8 mouse cellular contexts compared by ENCODE assay signal in the genomic region with DNA sequence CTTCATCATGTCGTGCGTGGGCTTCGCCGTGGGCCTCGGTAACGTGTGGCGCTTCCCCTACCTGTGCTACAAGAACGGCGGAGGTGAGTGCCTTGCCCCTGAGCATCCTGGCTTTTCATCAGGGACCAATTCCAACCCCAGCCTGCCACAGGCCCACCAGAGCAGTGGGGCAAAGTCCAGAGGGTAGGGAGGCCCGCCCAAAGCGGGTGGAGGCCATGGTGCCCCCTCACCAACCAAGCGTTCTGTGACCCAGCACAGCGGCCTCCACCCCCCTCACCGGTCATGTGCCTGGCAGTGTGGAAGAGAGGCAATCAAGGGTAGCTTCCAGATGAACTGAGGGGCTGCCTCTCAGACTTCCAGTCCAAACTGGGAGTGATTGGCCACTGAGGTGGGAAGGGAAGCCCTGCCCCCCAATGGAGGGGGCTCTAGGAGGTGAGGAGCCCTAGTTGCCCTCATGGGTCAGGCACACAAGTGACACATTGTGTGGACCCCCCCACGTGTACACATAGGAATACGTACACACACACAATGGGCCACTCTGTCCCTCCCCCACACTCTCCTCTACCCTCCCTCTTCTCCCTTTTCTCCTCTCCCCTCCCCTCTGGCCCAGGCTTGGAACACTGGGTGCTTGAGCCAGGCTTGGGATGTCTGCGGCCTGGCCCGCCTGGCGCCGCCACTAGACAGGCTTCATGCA. TPM values are rescaled to one million over a fixed set of nuclear protein-coding genes. Genes with fewer than 3 reads are reported as not detected.
A peak's percentile ranks its signal among the peaks of the same experiment; 100 is the strongest.
DNase-seq lines count a peak whose midpoint lies in the region; ATAC-seq and TF ChIP-seq lines count a peak whose summit lies in the region.

No protein-coding gene starts in this region.

- peaks cover 4% of the 10 kb centered on the region; the same call in 1 of the 2 replicates for H3K4me1 ChIP-seq in spleen, adult 2 months (ENCODE audit: control insufficient read depth, insufficient read depth, insufficient read length)
- H3K4me1 ChIP-seq in heart, embryonic 15.5 days (replicated peaks): peaks cover 11% of the 10 kb centered on the region
- H3K4me1 ChIP-seq in midbrain, embryonic 10.5 days: peaks cover 26% of the 10 kb centered on the region

- DNase-seq in spleen, adult 2 months (ENCODE audit: low read depth in 1 of 2, low spot score in 2 of 2): no peak
- DNase-seq in spleen, adult 12 weeks (ENCODE audit: low spot score): no peak
- peak; percentile 9 for DNase-seq in embryo, embryonic 9.5 days (ENCODE audit: extremely low spot score)
- DNase-seq in kidney, postnatal 14 days: peak; percentile 70
- DNase-seq in midbrain, embryonic 10.5 days (ENCODE audit: low spot score): peak; percentile 26
- no peak for DNase-seq in spleen, postnatal 4 days (ENCODE audit: low spot score in 2 of 2)
- no peak for DNase-seq in urinary bladder, adult 2 months (ENCODE audit: low spot score)

- peak; percentile 16 for ATAC-seq in heart, embryonic 15.5 days (replicated peaks; ENCODE audit: insufficient number of reproducible peaks, insufficient read depth, low FRiP score, low read depth)

- no peak for TF ChIP-seq CTCF in spleen, adult 2 months (IDR thresholded peaks at IDR 0.05; ENCODE audit: extremely low read depth, insufficient read depth, insufficient read length, insufficient replicate concordance)

- peak overlapping the region; percentile 63 for H3K4me2 ChIP-seq in heart, embryonic 15.5 days

- H3K27ac ChIP-seq in spleen, adult 2 months (ENCODE audit: insufficient read depth, low read length): no peak overlapping the region
- peak overlapping the region; percentile 85 for H3K27ac ChIP-seq in heart, embryonic 15.5 days
- peak overlapping the region; percentile 87 for H3K27ac ChIP-seq in midbrain, embryonic 10.5 days (replicated peaks)

- WGBS in spleen, adult 2 months: 64% methylated on average over 20 of the region's 20 CpGs
- 16% methylated on average over 20 of the region's 20 CpGs for WGBS in heart, embryonic 15.5 days
- WGBS in midbrain, embryonic 10.5 days: 26% methylated on average over 20 of the region's 20 CpGs

- H3K9ac ChIP-seq in heart, embryonic 15.5 days: peak overlapping the region; percentile 78

- no peaks in the 10 kb centered on the region for H3K36me3 ChIP-seq in spleen, adult 2 months (ENCODE audit: control insufficient read depth, insufficient read depth, low read length)
- H3K36me3 ChIP-seq in heart, embryonic 15.5 days: peaks cover 6% of the 10 kb centered on the region; the same call in 1 of the 2 replicates
- peaks cover 31% of the 10 kb centered on the region for H3K36me3 ChIP-seq in midbrain, embryonic 10.5 days

- TF ChIP-seq POLR2A in spleen, adult 2 months (IDR thresholded peaks at IDR 0.05; ENCODE audit: low read depth, low read length): no peak

- peak overlapping the region; percentile 27; the same call in 1 of the 2 replicates for H3K4me3 ChIP-seq in spleen, adult 2 months (ENCODE audit: extremely low read depth, insufficient read depth, insufficient read length)
- H3K4me3 ChIP-seq in heart, embryonic 15.5 days: peak overlapping the region; percentile 67
- H3K4me3 ChIP-seq in midbrain, embryonic 10.5 days: peak overlapping the region; percentile 68

- H3K27me3 ChIP-seq in spleen, adult 2 months (ENCODE audit: control insufficient read depth, insufficient read depth, low read length): peaks cover 4% of the 10 kb centered on the region; the same call in 1 of the 2 replicates
- H3K27me3 ChIP-seq in heart, embryonic 15.5 days: no peaks in the 10 kb centered on the region
- peaks cover 31% of the 10 kb centered on the region; the same call in 1 of the 2 replicates for H3K27me3 ChIP-seq in midbrain, embryonic 10.5 days (ENCODE audit: low read depth, poor library complexity, severe bottlenecking)

- H3K9me3 ChIP-seq in heart, embryonic 15.5 days (replicated peaks): no peaks in the 10 kb centered on the region
- H3K9me3 ChIP-seq in midbrain, embryonic 10.5 days (replicated peaks): 0 out of 2 replicates have a peak, but pooled peaks cover 6% of the 10 kb centered on the region

RNA-seq across cellular contexts. Expression of a gene that starts 1.2 kb away (rescaled TPM):
- polyA plus RNA-seq in spleen, adult 2 months (2012; rRNA removed): 4.5 and 5.5 TPM in 2 replicates
- polyA plus RNA-seq in heart, embryonic 15.5 days (2015; fragmentation: Nextera tagmentation; extraction: Ambion mirVana): 7.5 and 8.1 TPM in 2 replicates
- 4.1 and 4.6 TPM in 2 replicates for polyA plus RNA-seq in midbrain, embryonic 10.5 days (2016; fragmentation: Nextera tagmentation; extraction: Ambion mirVana)
- 78.1 and 87.3 TPM in 2 replicates for polyA plus RNA-seq in urinary bladder, adult 2 months (2012; rRNA removed)

RNA-seq across cellular contexts. Expression of a gene that starts 14.2 kb away (rescaled TPM):
- polyA plus RNA-seq in spleen, adult 2 months (2012; rRNA removed): 2.8 and 3.2 TPM in 2 replicates
- polyA plus RNA-seq in heart, embryonic 15.5 days (2015; fragmentation: Nextera tagmentation; extraction: Ambion mirVana): 8.8 and 13.7 TPM in 2 replicates
- polyA plus RNA-seq in midbrain, embryonic 10.5 days (2016; fragmentation: Nextera tagmentation; extraction: Ambion mirVana): 7.0 and 12.6 TPM in 2 replicates
- 159 and 178 TPM in 2 replicates for polyA plus RNA-seq in urinary bladder, adult 2 months (2012; rRNA removed)

RNA-seq across cellular contexts. Expression of a gene that starts 34.9 kb away (rescaled TPM):
- polyA plus RNA-seq in spleen, adult 2 months (2012; rRNA removed): 0.87 and 1.4 TPM in 2 replicates
- 1.4 and 2.4 TPM in 2 replicates for polyA plus RNA-seq in heart, embryonic 15.5 days (2015; fragmentation: Nextera tagmentation; extraction: Ambion mirVana)
- 16.6 and 32.4 TPM in 2 replicates for polyA plus RNA-seq in midbrain, embryonic 10.5 days (2016; fragmentation: Nextera tagmentation; extraction: Ambion mirVana)
- 2.6 and 2.7 TPM in 2 replicates for polyA plus RNA-seq in urinary bladder, adult 2 months (2012; rRNA removed)

RNA-seq across cellular contexts. Expression of a gene that starts 41.9 kb away (rescaled TPM):
- 18.7 and 23.9 TPM in 2 replicates for polyA plus RNA-seq in spleen, adult 2 months (2012; rRNA removed)
- polyA plus RNA-seq in heart, embryonic 15.5 days (2015; fragmentation: Nextera tagmentation; extraction: Ambion mirVana): 163 and 175 TPM in 2 replicates
- 144 and 157 TPM in 2 replicates for polyA plus RNA-seq in midbrain, embryonic 10.5 days (2016; fragmentation: Nextera tagmentation; extraction: Ambion mirVana)
- polyA plus RNA-seq in urinary bladder, adult 2 months (2012; rRNA removed): 175 and 177 TPM in 2 replicates

RNA-seq across cellular contexts. Expression of a gene that starts 42.3 kb away (rescaled TPM):
- polyA plus RNA-seq in spleen, adult 2 months (2012; rRNA removed): 45.8 and 51.7 TPM in 2 replicates
- polyA plus RNA-seq in heart, embryonic 15.5 days (2015; fragmentation: Nextera tagmentation; extraction: Ambion mirVana): 13.1 and 17.4 TPM in 2 replicates
- polyA plus RNA-seq in midbrain, embryonic 10.5 days (2016; fragmentation: Nextera tagmentation; extraction: Ambion mirVana): 10.9 and 11.5 TPM in 2 replicates
- polyA plus RNA-seq in urinary bladder, adult 2 months (2012; rRNA removed): 20.2 and 27.2 TPM in 2 replicates

Comparison
In these comparisons a context has a peak if more than half of its experiments do, and no peak if none do; other contexts are left out.
1. DNase-seq: peak in embryo, embryonic 9.5 days (single experiment), kidney, postnatal 14 days (single experiment) and midbrain, embryonic 10.5 days (single experiment); none in spleen, adult 2 months (0 of 2), spleen, adult 12 weeks (single experiment), spleen, postnatal 4 days (0 of 2) and urinary bladder, adult 2 months (single experiment).
2. RNA of a gene that starts 14.2 kb away (polyA plus RNA-seq): 159 to 178 TPM in urinary bladder, adult 2 months; 8.8 to 13.7 TPM in heart, embryonic 15.5 days, 7.0 to 12.6 TPM in midbrain, embryonic 10.5 days and 2.8 to 3.2 TPM in spleen, adult 2 months; every median in the first group is over 10 times any median in the second.
3. Peak in every context shown above with its lines, with median percentiles within 50 percentile points of each other: H3K4me3 ChIP-seq.